Mouse (Mus musculus) layer of hippocampus, postnatal 10 days (tissue): ENCODE data around the gene Tspyl1. TPM values are rescaled to one million over a fixed set of nuclear protein-coding genes. Genes with fewer than 3 reads are reported as not detected.

Source experiments
- DNase-seq, 2 experiments: peaks; one replicate each; pipeline ENCODE4 v3.0.0; 2021; ENCODE audit warnings: low spot score in 2 of 2
- total RNA-seq, 2 experiments: library from RNA; stranded (reverse); gene quantifications; 2 replicates each; pipeline ENCODE4 v1.2.3; 2021

Tspyl1 gene
- total RNA-seq, 2 experiments from 2014 or later, result 97.2 to 102 TPM

- no peak for DNase-seq
Measured at GRCm38 (mm10) chr10:34297980-34298753, 16.2 kb downstream of the Tspyl1 start.

- DNase-seq, result no peak
Measured at GRCm38 (mm10) chr10:34300368-34300767, 18.4 kb downstream of the Tspyl1 start.

- DNase-seq, result no peak
Measured at GRCm38 (mm10) chr10:34307070-34307469, 25.1 kb downstream of the Tspyl1 start.

- DNase-seq, result no peak
Measured at GRCm38 (mm10) chr10:34309915-34310685, 28.1 kb downstream of the Tspyl1 start.

GRCm38 (mm10) chr10:34312536-34312935 lies 30.5 kb downstream of the Tspyl1 start:
- no peak for DNase-seq

- DNase-seq, result peak; percentile 62 to 67
Measured at GRCm38 (mm10) chr10:34316571-34317216, 34.7 kb downstream of the Tspyl1 start.

GRCm38 (mm10) chr10:34317217-34317606 lies 35.2 kb downstream of the Tspyl1 start:
- peak in 1 of 2 experiments; percentile 32 for DNase-seq

- no peak for DNase-seq
Measured at GRCm38 (mm10) chr10:34320809-34321208, 38.8 kb downstream of the Tspyl1 start.

GRCm38 (mm10) chr10:34326701-34327100 lies 44.7 kb downstream of the Tspyl1 start:
- DNase-seq, result no peak

- no peak for DNase-seq
Measured at GRCm38 (mm10) chr10:34327144-34327543, 45.2 kb downstream of the Tspyl1 start.

GRCm38 (mm10) chr10:34328310-34328709 lies 46.3 kb downstream of the Tspyl1 start:
- DNase-seq, result peak; percentile 54 to 71

Other genes with a start within 250 kb of the Tspyl1 start
- gene Trappc3l, start 244.6 kb upstream of the Tspyl1 start, total RNA-seq, result under 1 TPM; 0.80 TPM
- not detected for gene Calhm4, start 237.9 kb upstream of the Tspyl1 start, total RNA-seq
- gene Calhm5, start 185.7 kb upstream of the Tspyl1 start, total RNA-seq, result 1 to 10 TPM; 2.1 to 2.2 TPM
- not detected for gene Calhm6, start 154.2 kb upstream of the Tspyl1 start, total RNA-seq
- gene Dse, start 74.5 kb upstream of the Tspyl1 start, total RNA-seq, result 1 to 10 TPM; 9.4 to 9.6 TPM
- gene Tspyl4, start 15.3 kb downstream of the Tspyl1 start, total RNA-seq, result 100 to 1,000 TPM; 301 to 317 TPM
- gene Col10a1, start 107.8 kb downstream of the Tspyl1 start, total RNA-seq, result under 1 TPM in 1 of 2 experiments, not detected in 1; 0.18 TPM
- 1 to 10 TPM; 1.6 to 2.9 TPM for gene Nt5dc1, start 136.4 kb downstream of the Tspyl1 start, total RNA-seq
- gene Frk, start 201.2 kb downstream of the Tspyl1 start, total RNA-seq, result under 1 TPM; 0.65 to 0.71 TPM